Mouse (Mus musculus) ES-E14 (cell line): ENCODE data around the gene Nradd.

ENCODE experiments used
- CHD2 ChIP-seq: IDR thresholded peaks from 2 replicates; pipeline ENCODE4 v1.6.1; 2014; ENCODE audit warnings: mild to moderate bottlenecking, low read depth, low read length, inconsistent platforms
- HCFC1 ChIP-seq: IDR thresholded peaks from 2 replicates; pipeline ENCODE4 v1.6.1; 2012; ENCODE audit warnings: low read length, inconsistent platforms, borderline replicate concordance; ENCODE audit not compliant: insufficient read depth
- MAFK ChIP-seq: IDR thresholded peaks from 2 replicates; pipeline ENCODE4 v1.6.1; 2014; ENCODE audit warnings: mild to moderate bottlenecking, low read depth, low read length, inconsistent platforms; ENCODE audit not compliant: insufficient read depth
- ZC3H11A ChIP-seq: IDR thresholded peaks from 2 replicates; pipeline ENCODE4 v1.6.1; 2012; ENCODE audit warnings: low read depth, mild to moderate bottlenecking, inconsistent platforms, low read length, borderline replicate concordance
- ZNF384 ChIP-seq: IDR thresholded peaks from 2 replicates; pipeline ENCODE4 v1.6.1; 2012; ENCODE audit warnings: low read depth, low read length, inconsistent platforms

DNA sequence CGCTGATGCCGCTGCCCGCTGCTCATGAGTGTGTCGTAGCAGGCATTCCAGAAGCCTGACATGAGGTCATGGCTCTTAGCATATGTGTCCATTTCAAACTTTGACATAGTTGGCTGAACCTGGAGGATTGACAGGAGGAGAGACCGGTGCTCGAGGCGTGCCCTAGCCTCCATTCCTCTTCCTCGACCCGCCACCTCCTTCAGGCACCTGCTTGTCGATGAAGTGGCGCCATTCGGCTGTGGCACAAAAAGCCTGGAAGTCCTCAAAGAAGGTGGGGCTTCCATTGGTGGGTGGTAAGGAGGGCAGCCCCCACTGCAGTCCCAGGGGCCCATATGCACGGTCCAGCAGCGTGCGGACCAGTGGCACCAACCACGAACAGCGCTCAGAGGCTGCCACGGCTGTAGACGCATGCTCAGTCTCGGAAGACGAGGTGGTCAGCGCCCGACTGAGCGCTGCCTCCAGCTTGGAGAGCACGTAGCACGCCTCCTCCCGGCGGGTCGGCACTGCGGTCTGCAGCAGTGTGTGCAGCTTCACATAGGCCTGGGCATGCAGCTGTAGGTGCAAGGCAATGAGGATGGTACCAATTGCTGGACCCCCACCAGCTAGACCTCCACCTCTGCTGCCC, 7.5 kb upstream of the Nradd start:
- no peak for TF ChIP-seq ZC3H11A
- TF ChIP-seq HCFC1: no peak
- no peak for TF ChIP-seq ZNF384
- no peak for TF ChIP-seq MAFK
- TF ChIP-seq CHD2: no peak
